Mouse (Mus musculus) cerebellum, adult 2 months (tissue): ENCODE measurements at regions not wholly inside any gene's neighbourhood (a gene's known extent, or its start where the extent isn't known, plus 50 kb on each side); places are given as distances from the start of the nearest gene placed in this dataset.
"Not testable (repeated sequence)": the region's sequence is repeated elsewhere in the genome, so short reads cannot be mapped to it uniquely, and the experiment has no call there.

Source experiments
- CTCF ChIP-seq: fragments of 200-500 bp; IDR thresholded peaks from 2 replicates; pipeline ENCODE4 v1.5.1; 2011; ENCODE audit warnings: low read depth, mild to moderate bottlenecking, control low read depth, low read length, moderate library complexity, borderline replicate concordance; ENCODE audit not compliant: insufficient read depth
- POLR2A ChIP-seq: fragments of 200-500 bp; IDR thresholded peaks from 2 replicates; pipeline ENCODE4 v1.6.1; 2011; ENCODE audit warnings: low read length, control low read depth, borderline replicate concordance; ENCODE audit not compliant: insufficient read depth

- TF ChIP-seq POLR2A, CTCF: not testable (repeated sequence)
These were observed 153.2 kb upstream of the Pmfbp1 start for GRCm38 (mm10) chr8:109340647-109341046.
